Mouse (Mus musculus) liver, embryonic 13.5 days (tissue): ENCODE measurements around the gene Cyp3a59. TPM values are rescaled to one million over a fixed set of nuclear protein-coding genes. Genes with fewer than 3 reads are reported as not detected.
"Not testable (repeated sequence)": the region's sequence is repeated elsewhere in the genome, so short reads cannot be mapped to it uniquely, and the experiment has no call there.

Source experiments
- ATAC-seq: fragments of 200-750 bp; cut with Nextera tagmentation; 2 replicates; pipeline ENCODE4 v1.8.0; 2017; ENCODE audit warnings: low read depth, mild to moderate bottlenecking, moderate number of reproducible peaks, moderate library complexity
- DNase-seq: peaks from one replicate; pipeline ENCODE4 v3.0.0; 2022
- H3K27ac ChIP-seq: fragments of 300-500 bp; sonication (generic); 2 replicates; pipeline ENCODE4 v1.5.1; 2015; ENCODE audit warnings: moderate library complexity, mild to moderate bottlenecking, inconsistent platforms
- H3K27me3 ChIP-seq: fragments of 300-500 bp; sonication (generic); 2 replicates; pipeline ENCODE4 v1.6.1; 2015; ENCODE audit warnings: mild to moderate bottlenecking, inconsistent platforms
- H3K36me3 ChIP-seq: fragments of 300-500 bp; sonication (generic); 2 replicates; pipeline ENCODE4 v1.6.1; 2015; ENCODE audit warnings: mild to moderate bottlenecking, inconsistent platforms
- H3K4me1 ChIP-seq: fragments of 300-500 bp; sonication (generic); replicated peaks from 2 replicates; pipeline ENCODE4 v1.6.1; 2015; ENCODE audit warnings: inconsistent platforms
- H3K4me2 ChIP-seq: fragments of 300-500 bp; sonication (generic); 2 replicates; pipeline ENCODE4 v1.6.1; 2015; ENCODE audit warnings: inconsistent platforms, mild to moderate bottlenecking, moderate library complexity
- H3K4me3 ChIP-seq: fragments of 300-500 bp; sonication (generic); replicated peaks from 2 replicates; pipeline ENCODE4 v1.5.1; 2015; ENCODE audit warnings: mild to moderate bottlenecking, inconsistent platforms
- H3K9ac ChIP-seq: fragments of 300-500 bp; sonication (generic); 2 replicates; pipeline ENCODE4 v1.6.1; 2015; ENCODE audit warnings: mild to moderate bottlenecking, inconsistent platforms
- H3K9me3 ChIP-seq: fragments of 300-500 bp; sonication (generic); replicated peaks from 2 replicates; pipeline ENCODE4 v1.6.1; 2016; ENCODE audit warnings: inconsistent platforms
- WGBS: fragments of 180-500 bp; shearing (Covaris S2); methylation state at CpG from one replicate; pipeline ENCODE4 v1.1.7; 2015; ENCODE audit not compliant: insufficient replicate concordance; 5-methylcytosine and 5-hydroxymethylcytosine counted together
- polyA plus RNA-seq: library from polyadenylated mRNA; unstranded; fragments of >200 nt; fragmentation: Nextera tagmentation; extraction: Ambion mirVana; gene quantifications from 2 replicates; pipeline ENCODE4 v1.2.1, GENCODE M21; 2015

The Cyp3a59 gene
- not detected in 2 replicates for polyA plus RNA-seq

DNA sequence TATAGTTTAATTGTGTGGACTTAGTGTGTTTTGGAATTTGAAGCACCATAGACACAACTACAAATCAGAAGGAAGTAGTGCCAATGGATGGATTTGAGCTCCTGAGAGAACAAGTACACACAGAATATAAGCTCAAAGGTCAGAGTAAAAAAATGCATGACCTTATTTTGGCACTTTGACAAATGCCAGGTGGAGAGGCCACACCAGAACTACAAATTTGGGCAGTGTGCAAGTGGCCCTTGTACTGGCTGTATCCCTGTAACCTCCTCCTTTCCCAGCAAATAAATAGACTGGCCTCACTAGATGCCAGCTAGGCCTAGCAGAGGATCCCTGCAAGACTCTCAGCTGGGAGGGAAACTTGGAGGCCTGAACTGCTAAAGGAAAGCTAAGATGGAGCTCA lies at the start of gene Cyp3a59:
Cyp3a59 (plus strand) TSS at position 313 of the 400 bp plus-strand sequence.
- not testable (repeated sequence) for H3K27ac ChIP-seq, H3K9ac ChIP-seq, DNase-seq, H3K9me3 ChIP-seq, H3K4me2 ChIP-seq, H3K27me3 ChIP-seq, H3K36me3 ChIP-seq, H3K4me3 ChIP-seq, H3K4me1 ChIP-seq, ATAC-seq

DNA sequence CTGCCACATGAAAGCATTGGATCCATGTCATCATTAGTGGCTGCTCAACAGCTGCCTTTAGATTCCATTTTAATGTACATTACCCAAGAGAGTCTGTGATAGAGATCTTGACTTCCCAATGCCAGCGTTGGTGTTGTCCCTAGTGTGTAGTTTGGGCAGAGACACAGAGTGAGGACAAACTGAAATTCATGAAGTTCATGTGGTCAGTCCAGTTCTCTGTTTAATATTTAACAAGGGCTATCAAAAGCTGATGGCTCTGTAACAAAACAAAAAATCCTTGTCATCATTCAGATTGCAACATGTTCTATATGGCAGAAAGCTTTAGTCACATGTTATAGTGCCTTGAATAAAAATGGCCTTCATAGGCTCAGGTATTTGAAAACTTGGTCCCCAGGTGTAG lies 9.0 kb upstream of the Cyp3a59 start:
- WGBS = 39% methylated on average over 1 of the region's 1 CpGs
- DNase-seq (no peak), ATAC-seq (no peak)
- Histone ChIP-seq H3K4me1 (no peaks in the 10 kb centered on the region), H3K27ac (no peak overlapping the region), H3K9me3 (peaks cover 3% of the 10 kb centered on the region; the same call in 1 of the 2 replicates), H3K9ac (no peak overlapping the region), H3K4me2 (no peak overlapping the region), H3K36me3 (no peaks in the 10 kb centered on the region), H3K27me3 (no peaks in the 10 kb centered on the region), H3K4me3 (no peak overlapping the region)

DNA sequence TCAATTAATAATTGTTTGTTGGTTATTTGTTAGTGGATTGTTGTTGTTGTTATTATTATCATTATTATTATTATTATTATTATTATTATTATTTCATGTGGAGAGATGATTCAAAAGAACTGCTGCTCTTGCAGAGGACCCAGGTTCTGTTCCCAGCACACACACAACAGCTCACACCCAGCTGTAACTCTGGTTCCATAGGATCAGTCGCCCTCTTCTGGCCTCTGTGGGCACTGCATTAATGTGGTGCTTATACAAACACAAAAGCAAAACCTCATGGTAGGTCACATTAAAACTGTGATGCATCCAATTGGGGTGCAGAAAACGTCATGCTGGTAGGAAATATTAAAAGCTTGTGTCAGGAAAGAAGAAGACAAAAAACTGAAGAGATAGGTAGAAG lies 68.8 kb downstream of the Cyp3a59 start:
- 18% methylated on average over 2 of the region's 2 CpGs for WGBS
- no peak overlapping the region for H3K4me3 ChIP-seq
- no peak for DNase-seq

DNA sequence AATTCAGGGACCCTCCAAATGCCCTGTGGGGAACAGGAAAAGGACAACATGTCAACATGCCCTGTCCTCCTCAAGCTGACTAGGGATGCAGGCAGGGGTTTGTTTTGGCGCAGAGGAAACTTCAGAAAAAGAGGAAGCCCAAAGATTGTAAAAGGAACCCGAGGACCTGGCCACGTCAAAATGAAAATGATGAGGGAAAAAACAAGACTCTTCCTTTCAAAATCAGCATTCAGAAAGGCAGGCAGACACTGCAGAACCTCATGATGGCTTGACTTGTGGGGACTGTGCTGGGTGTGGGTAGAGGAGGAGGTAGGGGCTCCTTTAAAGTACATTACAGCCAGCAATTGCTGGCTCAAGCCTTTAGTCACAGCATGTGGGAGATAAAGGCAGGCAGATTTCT lies 71.4 kb downstream of the Cyp3a59 start:
- WGBS = 42% methylated on average over 3 of the region's 3 CpGs
- no peaks in the 10 kb centered on the region for H3K4me1 ChIP-seq
- ATAC-seq (no peak), DNase-seq (no peak)
- no peak overlapping the region for H3K4me2 ChIP-seq
- no peak overlapping the region for H3K9ac ChIP-seq
- no peaks in the 10 kb centered on the region for H3K36me3 ChIP-seq
- no peak overlapping the region for H3K27ac ChIP-seq
- no peak overlapping the region for H3K4me3 ChIP-seq
- H3K27me3 ChIP-seq = no peaks in the 10 kb centered on the region
- H3K9me3 ChIP-seq = peaks cover 3% of the 10 kb centered on the region; the same call in 1 of the 2 replicates

More for the DNA sequence above, 68.8 kb downstream of the Cyp3a59 start:
- H3K9ac ChIP-seq = no peak overlapping the region
- no peaks in the 10 kb centered on the region for H3K27me3 ChIP-seq
- no peaks in the 10 kb centered on the region for H3K36me3 ChIP-seq
- H3K27ac ChIP-seq = no peak overlapping the region
- ATAC-seq = no peak
- H3K4me2 ChIP-seq = no peak overlapping the region
- no peaks in the 10 kb centered on the region for H3K4me1 ChIP-seq
- H3K9me3 ChIP-seq = peaks cover 7% of the 10 kb centered on the region; the same call in 1 of the 2 replicates

DNA sequence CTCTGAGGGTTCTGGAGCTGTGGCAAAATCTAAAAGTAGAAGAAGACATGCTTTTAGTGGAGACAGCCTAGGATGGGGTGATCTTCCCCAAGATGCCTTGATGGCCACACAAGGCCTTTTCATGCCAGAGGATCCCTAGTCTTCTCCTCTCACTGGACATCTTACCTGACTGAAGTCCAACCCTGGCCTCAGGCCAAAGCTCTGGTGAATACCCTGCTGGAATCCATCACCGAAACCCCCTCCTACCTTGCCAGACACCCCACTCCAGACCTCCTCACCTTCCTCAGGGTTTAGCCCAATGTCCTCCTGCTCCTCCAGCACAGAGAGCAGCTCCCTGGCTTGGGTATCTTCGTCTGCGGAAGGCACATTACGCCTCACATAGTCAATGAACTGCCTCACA lies 79.3 kb downstream of the Cyp3a59 start:
- H3K4me3 ChIP-seq, ATAC-seq, H3K36me3 ChIP-seq: not testable (repeated sequence)

DNA sequence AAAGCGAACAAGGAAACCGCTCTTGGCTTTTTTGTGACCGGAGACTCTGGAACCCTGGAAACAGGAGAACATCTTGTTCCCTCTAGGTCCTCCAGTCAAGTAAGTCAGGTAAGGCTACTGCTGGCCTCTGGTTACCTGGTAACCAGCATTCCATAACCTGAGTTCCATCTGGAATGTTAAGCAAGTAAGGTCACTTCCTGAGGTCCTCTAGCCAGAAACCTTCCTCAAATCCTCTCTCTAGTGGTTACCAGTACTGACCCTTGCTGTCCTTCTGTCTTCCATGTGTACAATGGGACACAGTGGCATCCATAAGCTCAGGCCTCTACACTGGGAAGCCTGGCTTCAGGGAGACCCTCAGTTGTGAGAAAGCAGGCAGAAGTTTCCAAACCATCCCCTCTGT lies 81.4 kb downstream of the Cyp3a59 start, which contains the start of gene Gm5565:
Gm5565 (minus strand) TSS at position 101 of the 400 bp plus-strand sequence.
- H3K9me3 ChIP-seq, H3K27ac ChIP-seq, H3K4me2 ChIP-seq, H3K27me3 ChIP-seq, H3K4me3 ChIP-seq, H3K4me1 ChIP-seq, H3K36me3 ChIP-seq, ATAC-seq, H3K9ac ChIP-seq, DNase-seq: not testable (repeated sequence)
- WGBS = 79% methylated on average over 3 of the region's 3 CpGs

More for the DNA sequence above, 79.3 kb downstream of the Cyp3a59 start:
- not testable (repeated sequence) for DNase-seq, H3K4me2 ChIP-seq, H3K27me3 ChIP-seq, H3K9me3 ChIP-seq, H3K27ac ChIP-seq, H3K9ac ChIP-seq, H3K4me1 ChIP-seq
- 66% methylated on average over 4 of the region's 4 CpGs for WGBS

Other genes starting within 250 kb of the Cyp3a59 start
- gene Cyp3a11, start 199.3 kb upstream of the Cyp3a59 start, polyA plus RNA-seq = 0.85 and 0.98 TPM in 2 replicates
- not detected in 2 replicates for gene Cyp3a25, start 69.6 kb upstream of the Cyp3a59 start, polyA plus RNA-seq
- gene Gm5565, start 81.3 kb downstream of the Cyp3a59 start, polyA plus RNA-seq = not detected in 2 replicates
- not detected in 2 replicates for gene Gm6309, start 91.5 kb downstream of the Cyp3a59 start, polyA plus RNA-seq
- gene 1700001J03Rik, start 106.0 kb downstream of the Cyp3a59 start, polyA plus RNA-seq = not detected in 2 replicates
- 21.3 and 28.2 TPM in 2 replicates for gene Rnf6, start 142.3 kb downstream of the Cyp3a59 start, polyA plus RNA-seq
- gene Cdk8, start 152.0 kb downstream of the Cyp3a59 start, polyA plus RNA-seq = 19.9 and 20.4 TPM in 2 replicates